ENCODE assay signal across 8 mouse cellular contexts in genomic region chr13:111687285-111687781, GRCm38 (mm10). TPM values are rescaled to one million over a fixed set of nuclear protein-coding genes. Genes with fewer than 3 reads are reported as not detected.
DNase-seq lines count a peak whose midpoint lies in the region; ATAC-seq and TF ChIP-seq lines count a peak whose summit lies in the region.

No protein-coding gene starts in this region.

- no peak for TF ChIP-seq CTCF in cortical plate, adult 2 months (IDR thresholded peaks at IDR 0.05; ENCODE audit: extremely low read depth, insufficient read depth, low read length)

- no peak overlapping the region for H3K27ac ChIP-seq in cortical plate, adult 2 months (ENCODE audit: insufficient read depth, low read length)

- peak; percentile 47 for ATAC-seq in megakaryocyte progenitor cell, adult 5-6 weeks (replicated peaks; ENCODE audit: poor library complexity)

- no peak for TF ChIP-seq POLR2A in cortical plate, adult 2 months (IDR thresholded peaks at IDR 0.05; ENCODE audit: extremely low read depth, insufficient read depth, low read length)

- intact Hi-C loops in left cerebral cortex, postnatal 10 days (cut with DNase I): loop anchor here (5.0 kb wide), 1 partner anchor 40 kb away; no protein-coding TSS in a partner anchor

- H3K4me3 ChIP-seq in cortical plate, adult 2 months (ENCODE audit: insufficient read depth, low read length): peak overlapping the region; percentile 28

- no peaks in the 10 kb centered on the region for H3K4me1 ChIP-seq in cortical plate, adult 2 months (ENCODE audit: control insufficient read depth, insufficient read depth, low read length)

- peak; percentile 86 for DNase-seq in adipocyte (ENCODE audit: low spot score)
- DNase-seq in gastrocnemius, adult 8-10 months (ENCODE audit: low spot score in 2 of 2): peak; percentile 32 to 54
- DNase-seq in induced T-regulatory cell, adult 2 months (ENCODE audit: low read depth): peak; percentile 67
- DNase-seq in left cerebral cortex, postnatal 10 days (ENCODE audit: extremely low spot score in 1 of 2, low spot score in 2 of 2): peak; percentile 43 to 77
- peak; percentile 54 for DNase-seq in right cerebral cortex, postnatal 4 days
- peak; percentile 65 for DNase-seq in yolk sac, embryonic 10.5 days (ENCODE audit: low spot score)

RNA-seq across cellular contexts. Expression of gene Mier3, which starts 6.6 kb away (rescaled TPM):
- polyA plus RNA-seq in cortical plate, adult 2 months (2012; rRNA removed): 10.3 and 12.0 TPM in 2 replicates
- total RNA-seq in gastrocnemius, adult 8-10 months (2022): 10 to 100 TPM in 1 of 4 experiments, 1 to 10 TPM in 3; 6.9 to 10.2 (median 9.1) TPM
- 10 to 100 TPM; 30.1 to 30.8 TPM for total RNA-seq in left cerebral cortex, postnatal 10 days (2021)
- 32.0 and 33.3 TPM in 2 replicates for total RNA-seq in megakaryocyte progenitor cell, adult 5-6 weeks (2015)
- total RNA-seq in megakaryocyte progenitor cell, adult 5-6 weeks (2017): 35.9 and 53.4 TPM in 2 replicates
